Mouse (Mus musculus): ENCODE results near the gene Dpm1.

Gene Dpm1

DNA sequence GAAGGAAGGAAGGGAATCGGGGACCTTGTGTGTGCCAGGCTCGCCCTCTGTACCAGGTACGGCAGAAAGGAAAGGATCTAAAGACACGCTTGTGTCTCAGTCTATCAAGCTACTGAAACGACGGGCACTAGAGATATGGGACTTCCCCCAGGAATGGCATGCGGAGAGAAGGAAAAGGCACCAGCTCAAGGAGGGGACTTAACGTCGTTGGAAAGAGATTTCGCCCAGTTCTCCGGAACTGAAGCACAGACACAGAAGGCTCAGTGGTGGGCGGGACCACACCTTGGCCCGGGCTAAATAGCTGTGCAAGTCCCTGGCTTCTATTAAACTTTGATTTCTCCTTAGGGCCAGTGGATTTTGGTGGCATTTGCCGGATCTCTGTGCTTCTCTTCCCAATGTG is 68.4 kb downstream of the Dpm1 start:
- 24% methylated on average over 14 of the region's 14 CpGs for WGBS

- 14% methylated on average over 11 of the region's 11 CpGs for WGBS
Observed at GRCm38 (mm10) chr2:168161514-168161971, 68.8 kb downstream of the Dpm1 start.

DNA sequence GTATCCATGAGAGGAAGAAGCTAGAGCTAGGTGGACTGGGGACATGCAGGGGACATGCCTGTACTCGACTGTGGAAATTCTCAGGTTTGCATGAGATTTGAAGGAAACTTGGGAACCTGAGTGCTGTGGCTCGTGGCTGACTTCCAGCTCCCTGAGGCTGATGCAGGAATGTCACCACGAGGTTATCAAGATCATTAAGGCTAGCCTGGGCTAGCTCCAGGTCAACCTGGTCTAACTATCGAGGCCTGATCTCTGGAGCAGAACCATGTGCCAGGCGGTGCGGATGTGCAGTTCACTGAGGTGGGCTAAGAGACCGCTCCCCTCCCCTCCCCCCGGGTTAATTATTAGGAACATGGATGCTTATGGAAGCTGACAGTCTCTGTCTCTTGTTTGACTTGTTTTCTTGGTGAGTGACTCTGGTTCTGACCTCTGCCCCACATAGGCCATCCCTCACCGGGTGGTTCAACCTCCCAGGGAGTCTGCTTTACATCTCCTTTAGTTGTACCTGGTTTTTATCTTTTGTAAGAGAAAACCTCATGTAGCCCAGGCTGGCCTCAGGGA is 69.9 kb downstream of the Dpm1 start:
- WGBS, result 86% methylated on average over 9 of the region's 9 CpGs
